Mouse (Mus musculus) natural killer cell, adult 2 months (primary cell): ENCODE results near the gene Olfr195.
"Not testable (repeated sequence)": the region's sequence is repeated elsewhere in the genome, so short reads cannot be mapped to it uniquely, and the experiment has no call there.

ENCODE experiments used
- DNase-seq, 2 experiments: peaks; one replicate each; pipeline ENCODE4 v3.0.0; 2022; ENCODE audit warnings: low spot score in 2 of 2

The Olfr195 gene

DNA sequence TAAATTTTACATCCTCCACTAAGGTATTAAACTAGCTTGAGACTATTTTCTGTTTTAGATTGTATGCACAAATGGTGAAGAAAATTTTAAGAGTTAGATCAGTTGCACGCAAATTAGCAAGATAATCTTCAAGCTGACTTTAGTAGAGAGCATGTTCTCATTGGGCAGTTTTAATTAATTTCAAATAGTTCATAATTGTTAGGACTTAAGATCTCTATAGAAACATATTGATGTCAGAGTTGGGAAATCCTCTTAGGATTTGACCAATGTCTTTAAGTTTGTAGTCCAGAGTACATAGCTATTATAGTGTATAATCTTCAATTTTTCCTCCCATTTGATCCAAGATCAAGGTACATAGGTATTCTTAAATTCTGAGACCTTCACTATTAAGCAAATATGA, at the start of gene Olfr195:
TSS of gene Olfr195 (plus strand) at position 301 of the 400 bp plus-strand sequence.
- no peak for DNase-seq

DNA sequence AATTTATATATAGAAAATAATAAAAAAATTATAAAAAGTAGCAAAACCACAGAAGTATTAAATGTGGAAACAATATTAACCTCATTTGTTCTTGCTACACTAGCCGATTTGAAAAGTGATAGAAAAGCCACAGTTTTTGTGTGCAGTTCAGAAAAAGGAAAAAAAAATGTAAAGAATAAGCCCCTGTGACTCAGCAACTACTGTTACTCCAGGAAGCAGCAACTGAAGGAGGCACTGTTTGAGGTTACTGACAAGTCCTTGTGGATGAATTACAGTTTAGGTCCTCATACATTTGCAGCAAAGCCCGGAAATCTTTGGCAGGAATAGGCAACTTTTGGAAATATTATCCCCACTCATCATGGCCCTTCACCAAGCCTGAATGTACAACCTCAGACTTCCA, 41.5 kb upstream of the Olfr195 start:
- DNase-seq: no peak

DNA sequence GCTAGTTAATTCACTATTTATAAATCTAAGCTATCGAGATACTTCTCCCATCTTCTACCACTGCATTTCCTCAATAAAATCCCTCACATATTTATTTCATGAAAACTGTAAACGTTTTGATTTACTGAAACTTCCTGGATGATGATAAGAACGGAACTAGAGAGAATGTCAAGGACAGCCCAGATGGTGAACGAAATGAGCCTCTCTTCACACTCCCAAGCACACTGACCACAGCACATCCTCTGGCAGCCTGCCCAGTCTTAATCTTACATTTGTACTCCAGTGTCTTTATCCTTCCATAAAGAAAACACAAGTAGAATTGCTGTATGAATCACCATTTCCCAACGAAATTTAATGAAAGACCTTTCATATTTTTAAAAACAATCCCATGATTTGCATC, 38.3 kb upstream of the Olfr195 start:
- not testable (repeated sequence) for DNase-seq

DNA sequence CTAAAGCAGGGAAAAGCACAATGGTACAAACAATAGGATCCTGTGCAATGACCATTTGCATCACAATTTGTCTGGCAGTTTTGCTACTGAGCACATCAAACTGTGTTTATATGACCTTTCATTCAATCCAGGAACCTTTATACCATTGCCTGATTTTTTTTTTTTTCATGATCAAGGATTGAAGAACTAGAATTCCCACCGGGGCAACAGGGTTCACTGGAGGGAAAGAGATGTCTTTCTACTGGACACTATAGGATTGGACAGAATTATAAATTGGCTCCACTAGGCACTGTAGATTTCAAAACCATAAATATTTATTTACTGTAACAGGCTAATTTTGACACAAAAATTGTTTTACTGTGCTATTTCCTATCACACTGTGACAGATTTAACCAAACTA, 35.1 kb upstream of the Olfr195 start, which contains the start of gene Olfr193:
TSS of gene Olfr193 (minus strand) at position 101 of the 400 bp plus-strand sequence.
- DNase-seq: no peak

DNA sequence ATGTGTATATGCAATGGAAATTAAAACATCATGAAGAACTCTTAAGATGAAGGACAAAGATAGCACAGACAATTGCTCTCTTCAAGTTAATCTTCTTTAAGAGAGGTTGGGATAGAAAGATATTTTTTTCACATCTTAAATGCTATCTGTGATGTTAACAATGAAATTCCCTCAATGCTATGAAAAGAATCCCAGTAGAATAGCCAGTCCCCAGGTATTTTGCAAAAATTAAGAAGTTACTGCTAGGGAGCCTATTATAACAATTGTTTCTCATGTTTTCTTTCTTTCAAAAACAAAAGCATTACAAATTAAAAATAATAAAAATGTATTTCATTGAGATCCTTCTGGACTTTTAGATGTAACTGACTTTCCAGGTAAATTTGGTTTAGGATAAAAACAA, 25.9 kb upstream of the Olfr195 start, which contains the start of gene Olfr194:
TSS of gene Olfr194 (minus strand) at position 101 of the 400 bp plus-strand sequence.
- DNase-seq: no peak

DNA sequence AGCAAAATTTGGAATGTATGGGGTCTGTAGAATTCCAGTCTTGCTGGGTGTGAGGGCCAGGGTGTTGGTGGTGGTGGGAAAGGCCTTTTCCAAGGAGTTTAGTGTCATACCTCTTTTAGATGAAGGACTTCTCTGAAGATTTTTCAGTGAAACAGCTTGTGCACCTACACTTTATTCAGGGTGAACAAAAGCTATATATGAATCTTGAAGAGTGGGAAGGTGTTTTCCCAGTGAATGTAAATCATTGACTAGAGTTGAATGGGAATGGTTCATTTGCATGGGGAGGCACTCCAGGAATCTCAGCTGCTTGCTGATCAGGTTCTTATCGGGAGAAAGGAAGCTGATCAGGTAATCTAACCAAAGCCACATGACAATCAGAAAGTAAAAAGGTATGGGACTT, 16.1 kb upstream of the Olfr195 start:
- DNase-seq: no peak

DNA sequence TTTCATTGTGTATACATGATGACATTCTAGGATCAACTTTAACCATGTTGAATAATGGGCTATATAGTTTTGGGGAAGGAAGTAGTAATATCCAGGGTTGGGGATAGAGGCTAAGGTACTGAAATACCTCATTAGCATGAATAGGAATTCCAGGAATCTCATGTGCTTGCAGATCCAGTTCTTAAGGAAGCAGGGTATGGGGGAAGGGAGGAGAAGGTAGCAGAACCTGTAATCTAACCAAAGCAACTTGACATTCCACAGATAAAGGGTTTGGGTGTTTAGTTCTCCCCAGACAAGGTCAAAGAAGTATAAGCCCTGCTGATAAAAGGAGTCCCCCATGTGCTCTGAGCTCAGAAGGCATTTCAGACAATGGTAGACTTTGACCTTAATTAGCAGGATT, 5.7 kb upstream of the Olfr195 start:
- DNase-seq: no peak

DNA sequence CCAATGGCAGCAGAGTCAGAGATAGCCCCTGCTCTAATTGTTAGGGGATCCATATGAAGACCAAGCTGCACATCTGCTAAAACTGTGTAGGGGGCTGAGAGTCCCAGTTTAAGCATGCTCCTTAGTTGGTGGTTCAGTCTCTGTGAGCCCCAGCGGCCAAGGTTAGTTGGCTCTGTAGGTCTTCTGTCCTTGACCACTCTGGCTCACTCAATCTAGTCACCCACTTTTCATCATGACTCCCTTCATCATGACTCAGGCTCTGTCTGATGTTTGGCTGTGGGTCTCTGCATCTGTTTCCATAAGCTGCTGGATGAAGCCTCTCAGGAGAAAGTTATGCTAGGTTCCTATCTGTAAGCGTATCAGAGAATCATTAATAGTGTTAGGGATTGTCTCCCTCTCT, 5.2 kb downstream of the Olfr195 start:
- DNase-seq: no peak

DNA sequence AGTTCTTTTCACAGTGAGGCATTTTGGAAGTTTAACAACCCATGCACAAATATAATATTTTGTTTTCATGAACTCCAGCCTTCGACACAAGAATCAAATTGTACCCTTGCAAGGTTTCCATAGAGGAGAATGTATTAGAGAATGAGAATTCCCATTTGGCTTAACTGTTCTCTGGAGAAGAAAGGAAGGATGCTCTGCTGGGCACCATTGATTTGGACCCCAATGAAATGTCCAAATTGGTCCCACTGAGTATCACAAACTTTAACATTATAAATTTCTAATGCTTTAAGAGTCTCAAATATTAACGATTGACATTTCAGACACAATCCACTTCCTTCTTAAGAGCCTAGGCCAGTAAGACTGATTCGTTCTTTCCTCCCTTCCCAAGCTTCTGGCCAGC, 23.5 kb downstream of the Olfr195 start, which contains the start of gene Olfr196:
TSS of gene Olfr196 (minus strand) at position 101 of the 400 bp plus-strand sequence.
- DNase-seq: no peak
